Mouse (Mus musculus) MEL (cell line): ENCODE data around the gene Cux1. TPM values are rescaled to one million over a fixed set of nuclear protein-coding genes. Genes with fewer than 3 reads are reported as not detected.

Experiments used
- DNase-seq: peaks from one replicate; pipeline ENCODE4 v3.0.0; 2011; ENCODE audit warnings: low read depth, low spot score
- H3K27ac ChIP-seq: 2 replicates; pipeline ENCODE4 v1.5.1; 2012; ENCODE audit warnings: low read depth, mild to moderate bottlenecking, control low read depth, low read length, moderate library complexity; ENCODE audit not compliant: control insufficient read depth
- H3K27me3 ChIP-seq, 2 experiments: fragments of 150-350 bp in 1 of 2; sonication (generic) in 1 of 2; 2 replicates each; pipeline ENCODE4 v1.6.1; 2012; ENCODE audit warnings: low read length in 2 of 2, mild to moderate bottlenecking in 2 of 2, improper control_type of control experiment in 1 of 2, moderate library complexity in 1 of 2; ENCODE audit not compliant: insufficient read depth in 2 of 2, control insufficient read depth in 1 of 2
- H3K36me3 ChIP-seq, 2 experiments: 2 replicates each; pipeline ENCODE4 v1.6.1; 2012 to 2014; ENCODE audit warnings: low read length in 2 of 2, improper control_type of control experiment in 1 of 2, inconsistent platforms in 1 of 2, mild to moderate bottlenecking in 1 of 2; ENCODE audit not compliant: insufficient read depth in 2 of 2, control insufficient read depth in 1 of 2
- H3K4me1 ChIP-seq, 2 experiments: fragments of 150-350 bp in 1 of 2; sonication (generic) in 1 of 2; 2 replicates each; pipeline ENCODE4 v1.6.1; 2012; ENCODE audit warnings: low read length in 2 of 2, improper control_type of control experiment in 1 of 2, mild to moderate bottlenecking in 1 of 2; ENCODE audit not compliant: insufficient read depth in 2 of 2, control insufficient read depth in 1 of 2
- H3K4me3 ChIP-seq, 2 experiments: fragments of 150-350 bp in 1 of 2; sonication (generic) in 1 of 2; 2 replicates each; pipeline ENCODE4 v1.5.1; 2012; ENCODE audit warnings: low read depth in 2 of 2, low read length in 2 of 2, mild to moderate bottlenecking in 2 of 2, moderate library complexity in 2 of 2, control low read depth in 1 of 2, improper control_type of control experiment in 1 of 2; ENCODE audit not compliant: control insufficient read depth in 1 of 2, insufficient read depth in 1 of 2
- H3K79me2 ChIP-seq: 2 replicates; pipeline ENCODE4 v1.6.1; 2012; ENCODE audit warnings: mild to moderate bottlenecking, low read length, moderate library complexity; ENCODE audit not compliant: control insufficient read depth, poor library complexity, insufficient read depth
- H3K9ac ChIP-seq: 2 replicates; pipeline ENCODE4 v1.6.1; 2012; ENCODE audit warnings: low read depth, mild to moderate bottlenecking, control low read depth, low read length, moderate library complexity; ENCODE audit not compliant: control insufficient read depth, poor library complexity, severe bottlenecking
- H3K9me3 ChIP-seq: fragments of 150-350 bp; sonication (generic); replicated peaks from 2 replicates; pipeline ENCODE4 v1.6.1; 2012; ENCODE audit warnings: mild to moderate bottlenecking, low read length, improper control_type of control experiment, moderate library complexity; ENCODE audit not compliant: insufficient read depth
- CHD1 ChIP-seq: IDR thresholded peaks from 2 replicates; pipeline ENCODE4 v1.6.1; 2012; ENCODE audit warnings: low read depth, mild to moderate bottlenecking, inconsistent platforms, low read length, improper control_type of control experiment
- CHD2 ChIP-seq: IDR thresholded peaks from 2 replicates; pipeline ENCODE4 v1.6.1; 2011; ENCODE audit warnings: low read length, improper control_type of control experiment
- CTCF ChIP-seq, 3 experiments: IDR thresholded peaks in 2 of 3; conservative IDR thresholded peaks in 1 of 3; 2 replicates each; pipeline ENCODE4 v1.5.1; 2011 to 2012; ENCODE audit warnings: low read length in 3 of 3, low read depth in 2 of 3, mild to moderate bottlenecking in 2 of 3, improper control_type of control experiment in 1 of 3, inconsistent platforms in 1 of 3, mixed read lengths in 1 of 3, moderate library complexity in 1 of 3; ENCODE audit not compliant: control insufficient read depth in 1 of 3, insufficient read depth in 1 of 3, poor library complexity in 1 of 3, severe bottlenecking in 1 of 3
- E2F4 ChIP-seq: IDR thresholded peaks from 2 replicates; pipeline ENCODE4 v1.6.1; 2011; ENCODE audit warnings: low read depth, low read length, improper control_type of control experiment, borderline replicate concordance
- GABPA ChIP-seq: IDR thresholded peaks from 2 replicates; pipeline ENCODE4 v1.6.1; 2012; ENCODE audit warnings: low read depth, mild to moderate bottlenecking, inconsistent platforms, low read length, improper control_type of control experiment, moderate library complexity
- GATA1 ChIP-seq: IDR thresholded peaks from 2 replicates; pipeline ENCODE4 v1.6.1; 2011; ENCODE audit warnings: low read depth, low read length, improper control_type of control experiment
- HCFC1 ChIP-seq: IDR thresholded peaks from 2 replicates; pipeline ENCODE4 v1.6.1; 2012; ENCODE audit warnings: low read depth, mild to moderate bottlenecking, inconsistent platforms, low read length, improper control_type of control experiment, moderate library complexity
- JUND ChIP-seq: IDR thresholded peaks from 2 replicates; pipeline ENCODE4 v1.6.1; 2011; ENCODE audit warnings: low read depth, mild to moderate bottlenecking, improper control_type of control experiment, low read length
- MAX ChIP-seq: IDR thresholded peaks from 2 replicates; pipeline ENCODE4 v1.6.1; 2011; ENCODE audit warnings: low read length, improper control_type of control experiment
- MEF2A ChIP-seq: IDR thresholded peaks from 2 replicates; pipeline ENCODE4 v1.6.1; 2014; ENCODE audit warnings: low read depth, mild to moderate bottlenecking, inconsistent platforms, low read length, improper control_type of control experiment; ENCODE audit not compliant: poor library complexity, insufficient replicate concordance, severe bottlenecking; ENCODE audit errors: extremely low read depth
- MYB ChIP-seq: IDR thresholded peaks from 2 replicates; pipeline ENCODE4 v1.6.1; 2011; ENCODE audit warnings: mild to moderate bottlenecking, low read depth, low read length, improper control_type of control experiment
- NELFE ChIP-seq: IDR thresholded peaks from 2 replicates; pipeline ENCODE4 v1.6.1; 2011; ENCODE audit warnings: low read depth, low read length, improper control_type of control experiment
- NRF1 ChIP-seq: IDR thresholded peaks from 2 replicates; pipeline ENCODE4 v1.6.1; 2014; ENCODE audit warnings: low read depth, mild to moderate bottlenecking, inconsistent platforms, low read length, improper control_type of control experiment, moderate library complexity; ENCODE audit not compliant: poor library complexity, insufficient read depth, severe bottlenecking
- POLR2AphosphoS5 ChIP-seq: IDR thresholded peaks from 2 replicates; pipeline ENCODE4 v1.6.1; 2012; ENCODE audit warnings: low read depth, borderline replicate concordance, mild to moderate bottlenecking, inconsistent platforms, low read length, moderate library complexity, mixed read lengths
- SIN3A ChIP-seq: IDR thresholded peaks from 2 replicates; pipeline ENCODE4 v1.6.1; 2012; ENCODE audit warnings: low read length, improper control_type of control experiment, inconsistent platforms
- SMC3 ChIP-seq: IDR thresholded peaks from 2 replicates; pipeline ENCODE4 v1.6.1; 2011; ENCODE audit warnings: low read depth, low read length, improper control_type of control experiment
- TAL1 ChIP-seq: IDR thresholded peaks from 2 replicates; pipeline ENCODE4 v1.6.1; 2012; ENCODE audit warnings: mild to moderate bottlenecking, inconsistent platforms, low read length, moderate library complexity, mixed read lengths
- TBP ChIP-seq: IDR thresholded peaks from 2 replicates; pipeline ENCODE4 v1.8.0; 2011; ENCODE audit warnings: low read depth, low read length, improper control_type of control experiment
- UBTF ChIP-seq: IDR thresholded peaks from 2 replicates; pipeline ENCODE4 v1.6.1; 2012; ENCODE audit warnings: low read depth, mild to moderate bottlenecking, inconsistent platforms, low read length, improper control_type of control experiment, moderate library complexity, borderline replicate concordance; ENCODE audit not compliant: insufficient read depth
- USF2 ChIP-seq, 2 experiments: IDR thresholded peaks; 2 replicates each; pipeline ENCODE4 v1.6.1; 2011 to 2012; ENCODE audit warnings: improper control_type of control experiment in 2 of 2, low read length in 2 of 2, borderline replicate concordance in 1 of 2, inconsistent platforms in 1 of 2, low read depth in 1 of 2, mild to moderate bottlenecking in 1 of 2; ENCODE audit not compliant: insufficient read depth in 1 of 2
- ZC3H11A ChIP-seq: IDR thresholded peaks from 2 replicates; pipeline ENCODE4 v1.6.1; 2012; ENCODE audit warnings: low read depth, mild to moderate bottlenecking, inconsistent platforms, low read length, improper control_type of control experiment
- ZKSCAN1 ChIP-seq: IDR thresholded peaks from 2 replicates; pipeline ENCODE4 v1.6.1; 2012; ENCODE audit warnings: low read depth, mild to moderate bottlenecking, inconsistent platforms, low read length, improper control_type of control experiment, moderate library complexity
- ZMIZ1 ChIP-seq: IDR thresholded peaks from 2 replicates; pipeline ENCODE4 v1.6.1; 2012; ENCODE audit warnings: low read depth, mild to moderate bottlenecking, inconsistent platforms, low read length, improper control_type of control experiment, moderate library complexity
- ZNF384 ChIP-seq: IDR thresholded peaks from 2 replicates; pipeline ENCODE4 v1.6.1; 2012; ENCODE audit warnings: low read depth, mild to moderate bottlenecking, inconsistent platforms, low read length, improper control_type of control experiment
- polyA plus RNA-seq, 2 experiments: library from polyadenylated mRNA; stranded (reverse) in 1 of 2; unstranded in 1 of 2; fragments of >175 nt in 1 of 2; fragments of >200 nt in 1 of 2; gene quantifications; 2 replicates each; pipeline versions ENCODE4 v1.2.1 to v1.2.4; 2012; ENCODE audit warnings: low replicate concordance in 2 of 2, low read depth in 1 of 2; ENCODE audit not compliant: insufficient read length in 2 of 2, insufficient read depth in 1 of 2, missing spikeins in 1 of 2
- total RNA-seq: library from RNA; depleted of rRNA; stranded (reverse); fragments of 300-350 nt; gene quantifications from 2 replicates; pipeline ENCODE4 v1.2.3, GENCODE M21; 2012

Cux1 gene
- total and polyA plus RNA-seq, 3 experiments: 71.1 to 104 TPM; not detected in 1

GRCm38 (mm10) chr5:136289776-136290175 is 277.5 kb downstream of the Cux1 start:
- Histone ChIP-seq H3K9ac (no peak overlapping the region), H3K4me1 (no peaks in the 10 kb centered on the region), H3K4me3 (no peak overlapping the region), H3K9me3 (no peaks in the 10 kb centered on the region), H3K27me3 (no peaks in the 10 kb centered on the region), H3K36me3 (peaks cover 0 to 26% of the 10 kb centered on the region in 2 experiments; a peak in 2 of 4 replicates)
- DNase-seq: no peak
- TF ChIP-seq ZC3H11A (no peak), HCFC1 (no peak), CHD1 (no peak), GABPA (no peak), ZKSCAN1 (no peak), CTCF (IDR thresholded peaks at IDR 0.05 in 2 of 3, conservative IDR thresholded peaks at IDR 0.05 in 1 of 3; ENCODE audit: control insufficient read depth in 1 of 3, insufficient read depth in 1 of 3, low read depth in 2 of 3, low read length in 3 of 3, poor library complexity in 1 of 3, severe bottlenecking in 1 of 3) (no peak), MYB (no peak), ZNF384 (no peak), MEF2A (no peak), POLR2AphosphoS5 (no peak), TBP (no peak), JUND (no peak), ZMIZ1 (no peak)
- TF ChIP-seq, all 39 proteins: peak for 0
- H3K27ac ChIP-seq: no peak overlapping the region
- no peaks in the 10 kb centered on the region for H3K79me2 ChIP-seq

- Histone ChIP-seq H3K79me2 (no peaks in the 10 kb centered on the region), H3K4me3 (no peak overlapping the region), H3K27ac (no peak overlapping the region), H3K4me1 (no peaks in the 10 kb centered on the region), H3K27me3 (no peaks in the 10 kb centered on the region), H3K36me3 (peaks cover 0 to 26% of the 10 kb centered on the region in 2 experiments; a peak in 2 of 4 replicates), H3K9me3 (no peaks in the 10 kb centered on the region), H3K9ac (no peak overlapping the region)
- DNase-seq: no peak
- TF ChIP-seq TAL1 (no peak), UBTF (no peak), USF2 (IDR thresholded peaks at IDR 0.05; ENCODE audit: borderline replicate concordance in 1 of 2, insufficient read depth in 1 of 2, low read depth in 1 of 2, low read length in 2 of 2) (no peak), NELFE (no peak), NRF1 (no peak), SIN3A (no peak), GATA1 (no peak), SMC3 (no peak), MAX (no peak), HCFC1 (no peak), E2F4 (no peak), CHD2 (no peak)
These were observed 278.8 kb downstream of the Cux1 start for GRCm38 (mm10) chr5:136288351-136289081.
